Mouse (Mus musculus): ENCODE data around the gene Myoz1.

GRCm38 (mm10) chr14:20658902-20659301 is 2.6 kb upstream of the Myoz1 start:
- no peak for TF ChIP-seq TBP (conservative IDR thresholded peaks at IDR 0.05; ENCODE audit: low read depth, low read length)
- TF ChIP-seq MXI1 (IDR thresholded peaks at IDR 0.05; ENCODE audit: low read depth, low read length), result no peak
- no peak for TF ChIP-seq CTCF (conservative IDR thresholded peaks at IDR 0.05 in 1 of 2, IDR thresholded peaks at IDR 0.05 in 1 of 2; ENCODE audit: low read depth in 2 of 2, low read length in 2 of 2)
- no peak for TF ChIP-seq TCF12 (IDR thresholded peaks at IDR 0.05; ENCODE audit: low read depth, low read length)
- TF ChIP-seq POLR2A (IDR thresholded peaks at IDR 0.05; ENCODE audit: low read depth, low read length), result no peak
- TF ChIP-seq EP300 (IDR thresholded peaks at IDR 0.05; ENCODE audit: low read length), result no peak
- no peak for TF ChIP-seq GABPA (IDR thresholded peaks at IDR 0.05; ENCODE audit: insufficient replicate concordance, low read depth, low read length)
- no peak for TF ChIP-seq BHLHE40 (IDR thresholded peaks at IDR 0.05; ENCODE audit: low read depth, low read length)
- no peak for TF ChIP-seq E2F4 (IDR thresholded peaks at IDR 0.05; ENCODE audit: insufficient replicate concordance, low read depth, low read length)
- no peak for TF ChIP-seq ELF1 (IDR thresholded peaks at IDR 0.05; ENCODE audit: low read depth, low read length)
- no peak for TF ChIP-seq MAX (IDR thresholded peaks at IDR 0.05; ENCODE audit: low read length)
- no peak for TF ChIP-seq IRF4 (IDR thresholded peaks at IDR 0.05; ENCODE audit: low read depth, low read length)
